Mouse (Mus musculus): Measurements from ENCODE around the gene Ppif. TPM values are rescaled to one million over a fixed set of nuclear protein-coding genes. Genes with fewer than 3 reads are reported as not detected.

The Ppif gene
- polyA plus RNA-seq, 1 experiment from 2014 or later, result 50.9 TPM

DNA sequence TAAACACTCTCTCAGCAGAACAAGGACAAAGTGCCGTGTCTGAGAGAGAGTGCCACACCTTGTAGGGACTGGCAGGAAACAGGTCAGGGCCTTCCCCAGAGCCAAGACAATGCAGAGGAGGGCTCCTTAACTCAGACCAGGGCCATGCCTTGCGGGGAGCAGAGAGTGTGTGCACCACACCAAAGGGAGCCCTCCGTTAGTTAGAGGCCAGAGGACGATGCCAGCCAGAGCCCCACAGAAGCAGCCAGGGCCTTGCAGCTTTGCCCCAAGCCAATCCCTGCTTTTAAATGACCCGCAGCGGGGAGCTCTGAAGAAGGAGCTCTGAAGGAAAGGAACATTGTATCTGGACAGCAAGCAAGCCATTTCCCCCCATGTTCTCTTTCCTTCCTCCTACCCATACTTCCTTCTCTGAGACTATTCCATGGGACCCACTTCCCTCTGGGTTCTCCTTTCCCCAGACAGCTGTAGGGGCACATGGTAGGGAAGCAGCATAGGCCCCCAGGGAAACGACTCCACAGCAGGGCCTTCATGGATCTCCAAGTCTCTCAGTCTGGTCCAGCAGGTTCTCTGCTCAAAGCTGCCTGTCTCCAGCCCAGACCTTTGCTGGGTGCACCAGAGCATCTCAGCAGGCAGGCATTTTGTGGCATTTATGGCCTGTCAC lies 30.2 kb upstream of the Ppif start:
- Histone ChIP-seq H3K4me1 (ENCODE audit: control insufficient read depth, insufficient read depth, low read length) (no peaks in the 10 kb centered on the region), H3K36me3 (ENCODE audit: control insufficient read depth, insufficient read depth, low read length) (peaks cover 42% of the 10 kb centered on the region; the same call in 1 of the 2 replicates), H3K9me3 (ENCODE audit: control insufficient read depth, low read length) (no peaks in the 10 kb centered on the region), H3K4me2 (ENCODE audit: low read depth, severe bottlenecking) (no peak overlapping the region), H3K9ac (ENCODE audit: low read length) (no peak overlapping the region), H3K27me3 (ENCODE audit: control insufficient read depth, insufficient read depth, low read length) (no peaks in the 10 kb centered on the region), H3K27ac (replicated peaks; ENCODE audit: low read depth, low read length) (no peak overlapping the region), H3K4me3 (ENCODE audit: low read depth, low read length) (no peak overlapping the region)
- WGBS, result 87% methylated on average over 7 of the region's 7 CpGs
- DNase-seq (ENCODE audit: low spot score) (no peak), ATAC-seq (ENCODE audit: insufficient number of reproducible peaks, low FRiP score, low TSS enrichment, low read depth) (no peak)

DNA sequence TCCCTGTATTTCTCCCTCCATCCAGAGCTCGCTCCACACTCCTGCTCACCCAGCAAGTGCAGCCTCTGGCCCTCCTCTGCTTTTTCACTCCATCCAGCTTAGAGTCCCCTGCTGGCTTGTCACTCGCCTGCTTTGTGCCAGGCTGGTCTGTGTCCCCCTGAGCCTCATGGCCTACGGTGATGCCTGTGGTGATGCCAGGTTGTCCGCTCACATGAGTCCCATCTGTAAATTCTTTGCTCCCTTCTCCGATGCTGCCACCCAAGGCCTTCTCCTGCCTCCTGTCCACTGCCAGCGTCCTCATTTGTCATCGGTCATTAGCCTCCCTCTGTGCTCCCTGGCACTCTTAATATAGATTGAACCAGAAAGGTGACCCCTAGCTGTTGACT lies 29.7 kb upstream of the Ppif start:
- Histone ChIP-seq H3K4me2 (ENCODE audit: low read depth, severe bottlenecking) (no peak overlapping the region), H3K9ac (ENCODE audit: low read length) (no peak overlapping the region), H3K4me1 (ENCODE audit: control insufficient read depth, insufficient read depth, low read length) (no peaks in the 10 kb centered on the region), H3K36me3 (ENCODE audit: control insufficient read depth, insufficient read depth, low read length) (peaks cover 37% of the 10 kb centered on the region; the same call in 1 of the 2 replicates), H3K9me3 (ENCODE audit: control insufficient read depth, low read length) (no peaks in the 10 kb centered on the region), H3K27ac (replicated peaks; ENCODE audit: low read depth, low read length) (no peak overlapping the region), H3K4me3 (ENCODE audit: low read depth, low read length) (no peak overlapping the region), H3K27me3 (ENCODE audit: control insufficient read depth, insufficient read depth, low read length) (no peaks in the 10 kb centered on the region)
- no peak for ATAC-seq (ENCODE audit: insufficient number of reproducible peaks, low FRiP score, low TSS enrichment, low read depth)
- 84% methylated on average over 7 of the region's 7 CpGs for WGBS
- no peak for DNase-seq (ENCODE audit: low spot score)

DNA sequence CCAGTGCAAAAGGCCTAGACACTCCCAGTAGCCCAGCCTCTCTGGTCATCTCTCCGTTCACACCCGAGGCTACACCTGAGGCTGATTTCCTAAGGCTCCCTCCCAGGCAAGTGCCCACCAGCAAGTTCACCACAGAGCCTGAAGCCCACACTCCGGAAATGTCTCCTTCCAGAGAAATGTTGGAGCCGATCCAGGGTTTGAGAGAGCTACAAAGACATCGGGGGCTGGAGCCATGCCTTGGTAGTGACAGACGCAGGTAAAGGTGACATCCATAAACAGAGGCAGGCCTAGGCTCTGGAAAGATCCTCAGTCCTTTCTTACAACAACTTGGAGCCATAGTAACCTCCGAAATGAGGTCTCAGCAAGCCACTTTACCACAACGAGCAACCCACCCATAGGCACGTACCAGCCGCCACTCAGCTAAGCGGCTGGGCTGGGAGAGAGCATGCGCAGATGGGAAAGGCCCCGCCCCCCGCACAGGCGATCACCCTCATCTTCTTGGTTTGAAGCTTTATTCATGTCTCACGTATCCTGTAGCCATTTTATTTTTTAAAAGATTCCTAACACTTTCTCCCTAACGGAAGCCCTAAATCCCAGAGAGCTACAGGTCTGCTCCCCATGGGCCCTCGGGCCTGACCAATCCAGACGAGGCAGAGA lies 28.5 kb upstream of the Ppif start:
- Histone ChIP-seq H3K9ac (ENCODE audit: low read length) (no peak overlapping the region), H3K27ac (replicated peaks; ENCODE audit: low read depth, low read length) (no peak overlapping the region), H3K4me2 (ENCODE audit: low read depth, severe bottlenecking) (no peak overlapping the region), H3K36me3 (ENCODE audit: control insufficient read depth, insufficient read depth, low read length) (peaks cover 34% of the 10 kb centered on the region; the same call in 1 of the 2 replicates), H3K9me3 (ENCODE audit: control insufficient read depth, low read length) (no peaks in the 10 kb centered on the region), H3K4me1 (ENCODE audit: control insufficient read depth, insufficient read depth, low read length) (no peaks in the 10 kb centered on the region), H3K27me3 (ENCODE audit: control insufficient read depth, insufficient read depth, low read length) (no peaks in the 10 kb centered on the region), H3K4me3 (ENCODE audit: low read depth, low read length) (no peak overlapping the region)
- DNase-seq (ENCODE audit: low spot score) (no peak), ATAC-seq (ENCODE audit: insufficient number of reproducible peaks, low FRiP score, low TSS enrichment, low read depth) (no peak)
- 74% methylated on average over 19 of the region's 19 CpGs for whole genome bisulfite sequencing

DNA sequence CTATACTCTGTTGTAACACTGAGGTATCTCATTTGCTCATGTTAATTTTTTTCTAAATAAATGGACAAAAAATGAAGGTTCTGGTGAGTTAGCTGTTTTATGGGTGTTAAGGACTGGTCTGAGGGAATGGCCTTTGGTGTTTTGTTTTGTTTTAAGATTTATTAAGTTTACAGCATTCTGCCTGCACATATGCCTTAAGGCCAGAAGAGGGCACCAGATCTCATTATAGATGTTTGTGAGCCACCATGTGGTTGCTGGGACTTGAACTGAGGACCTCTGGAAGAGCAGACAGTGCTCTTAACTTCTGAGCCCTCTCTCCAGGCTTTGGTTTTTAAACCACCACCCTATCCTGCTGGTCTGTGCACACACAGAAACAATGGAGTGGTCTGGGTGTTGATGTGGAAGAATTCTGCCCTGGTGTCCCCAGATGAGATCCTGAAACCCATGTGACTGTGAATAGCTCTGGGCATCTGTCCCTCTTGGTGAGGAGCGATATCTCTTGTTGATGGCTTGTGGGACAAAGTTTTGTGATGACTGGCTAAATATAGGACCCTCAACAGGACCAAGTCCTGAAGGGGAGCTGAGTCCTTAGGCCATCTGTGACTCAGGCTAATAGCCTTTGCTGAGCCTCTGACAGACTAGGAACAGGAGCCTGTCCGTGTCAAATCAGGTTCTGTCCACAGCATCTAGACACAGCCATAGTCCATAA lies 27.1 kb upstream of the Ppif start:
- no peaks in the 10 kb centered on the region for H3K27me3 ChIP-seq (ENCODE audit: control insufficient read depth, insufficient read depth, low read length)
- no peaks in the 10 kb centered on the region for H3K4me1 ChIP-seq (ENCODE audit: control insufficient read depth, insufficient read depth, low read length)
- no peaks in the 10 kb centered on the region for H3K9me3 ChIP-seq (ENCODE audit: control insufficient read depth, low read length)
- no peak overlapping the region for H3K27ac ChIP-seq (replicated peaks; ENCODE audit: low read depth, low read length)
- ATAC-seq (ENCODE audit: insufficient number of reproducible peaks, low FRiP score, low TSS enrichment, low read depth), result no peak
- H3K4me2 ChIP-seq (ENCODE audit: low read depth, severe bottlenecking), result no peak overlapping the region
- H3K9ac ChIP-seq (ENCODE audit: low read length), result no peak overlapping the region
- no peak overlapping the region for H3K4me3 ChIP-seq (ENCODE audit: low read depth, low read length)
- no peak for DNase-seq (ENCODE audit: low spot score)
- WGBS, result 78% methylated on average over 2 of the region's 2 CpGs
- peaks cover 24% of the 10 kb centered on the region; the same call in 1 of the 2 replicates for H3K36me3 ChIP-seq (ENCODE audit: control insufficient read depth, insufficient read depth, low read length)

DNA sequence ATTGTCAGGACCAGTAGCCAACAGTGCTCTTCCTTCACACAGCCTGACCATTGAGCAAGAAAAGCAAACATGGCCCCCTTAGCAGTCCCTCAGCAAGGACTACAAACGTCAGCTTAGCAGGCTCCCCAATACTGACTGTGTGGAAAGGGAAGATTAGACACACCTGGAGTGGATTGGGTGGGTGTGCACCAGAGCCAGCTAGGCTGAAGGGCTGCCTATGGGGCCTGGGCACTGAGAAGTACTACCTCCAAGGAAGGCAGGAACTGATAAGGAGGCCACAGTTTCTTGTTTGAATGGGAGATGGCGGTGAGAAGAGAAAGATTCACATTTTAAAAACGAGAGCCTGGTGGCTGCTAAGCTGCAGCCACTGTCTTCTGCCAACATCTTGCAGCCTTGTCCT lies 26.4 kb upstream of the Ppif start:
- no peaks in the 10 kb centered on the region for H3K4me1 ChIP-seq (ENCODE audit: control insufficient read depth, insufficient read depth, low read length)
- no peak overlapping the region for H3K4me3 ChIP-seq (ENCODE audit: low read depth, low read length)
- ATAC-seq (ENCODE audit: insufficient number of reproducible peaks, low FRiP score, low TSS enrichment, low read depth), result no peak
- H3K9me3 ChIP-seq (ENCODE audit: control insufficient read depth, low read length), result no peaks in the 10 kb centered on the region
- 78% methylated on average over 3 of the region's 3 CpGs for WGBS
- no peak overlapping the region for H3K4me2 ChIP-seq (ENCODE audit: low read depth, severe bottlenecking)
- H3K27ac ChIP-seq (replicated peaks; ENCODE audit: low read depth, low read length), result no peak overlapping the region
- no peak overlapping the region for H3K9ac ChIP-seq (ENCODE audit: low read length)
- H3K27me3 ChIP-seq (ENCODE audit: control insufficient read depth, insufficient read depth, low read length), result no peaks in the 10 kb centered on the region
- DNase-seq (ENCODE audit: low spot score), result no peak
- H3K36me3 ChIP-seq (ENCODE audit: control insufficient read depth, insufficient read depth, low read length), result peaks cover 17% of the 10 kb centered on the region; the same call in 1 of the 2 replicates

DNA sequence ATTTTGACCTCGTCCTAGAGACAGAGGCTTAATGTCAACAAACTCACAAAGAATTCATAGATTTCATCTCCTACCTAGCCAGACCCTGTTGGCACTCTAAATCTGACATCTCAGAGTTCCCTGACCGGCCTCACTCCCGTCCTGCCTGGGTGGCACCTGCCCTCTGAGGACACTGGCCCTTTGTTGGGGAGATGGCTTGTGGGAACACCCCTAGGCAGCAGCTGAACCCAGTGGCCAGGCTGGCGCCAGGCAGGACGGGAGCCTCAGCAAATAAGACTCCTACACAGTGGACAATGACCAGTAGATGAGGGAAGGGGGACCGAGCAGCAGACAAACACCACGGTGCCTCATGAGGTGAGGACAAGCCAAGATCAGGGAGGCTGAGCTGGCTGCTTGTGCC lies 14.3 kb upstream of the Ppif start:
- WGBS, result 76% methylated on average over 7 of the region's 7 CpGs
- H3K27ac ChIP-seq (replicated peaks; ENCODE audit: low read depth, low read length), result no peak overlapping the region

DNA sequence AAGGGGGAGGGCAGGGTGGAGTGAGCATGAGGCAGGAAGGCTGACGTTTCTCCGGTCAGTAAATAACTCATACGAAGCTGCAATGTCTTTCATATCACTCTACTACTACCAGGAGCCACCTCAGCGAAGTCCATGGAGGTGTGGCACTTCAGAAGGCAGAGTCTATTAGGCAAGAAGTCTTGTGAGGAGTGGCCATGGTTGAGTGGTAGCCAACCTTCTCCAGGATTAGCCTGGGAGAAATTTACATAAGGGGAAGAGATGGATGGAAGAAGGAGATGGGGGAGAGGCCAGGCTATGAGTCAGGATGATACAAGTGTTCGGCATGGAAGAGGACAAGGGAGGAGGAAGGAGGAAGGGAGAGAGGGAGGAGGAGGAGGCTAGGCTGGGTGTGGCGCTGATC lies 11.9 kb upstream of the Ppif start:
- Histone ChIP-seq H3K9ac (ENCODE audit: low read length) (no peak overlapping the region), H3K36me3 (ENCODE audit: control insufficient read depth, insufficient read depth, low read length) (no peaks in the 10 kb centered on the region), H3K4me3 (ENCODE audit: low read depth, low read length) (no peak overlapping the region), H3K4me2 (ENCODE audit: low read depth, severe bottlenecking) (no peak overlapping the region), H3K27ac (replicated peaks; ENCODE audit: low read depth, low read length) (no peak overlapping the region), H3K9me3 (ENCODE audit: control insufficient read depth, low read length) (no peaks in the 10 kb centered on the region), H3K27me3 (ENCODE audit: control insufficient read depth, insufficient read depth, low read length) (no peaks in the 10 kb centered on the region), H3K4me1 (ENCODE audit: control insufficient read depth, insufficient read depth, low read length) (no peaks in the 10 kb centered on the region)
- DNase-seq (ENCODE audit: low spot score) (no peak), ATAC-seq (ENCODE audit: insufficient number of reproducible peaks, low FRiP score, low TSS enrichment, low read depth) (no peak)
- 75% methylated on average over 6 of the region's 6 CpGs for WGBS

More for the DNA sequence above, 14.3 kb upstream of the Ppif start:
- no peaks in the 10 kb centered on the region for H3K4me1 ChIP-seq (ENCODE audit: control insufficient read depth, insufficient read depth, low read length)
- H3K27me3 ChIP-seq (ENCODE audit: control insufficient read depth, insufficient read depth, low read length), result no peaks in the 10 kb centered on the region
- no peaks in the 10 kb centered on the region for H3K9me3 ChIP-seq (ENCODE audit: control insufficient read depth, low read length)
- H3K4me2 ChIP-seq (ENCODE audit: low read depth, severe bottlenecking), result no peak overlapping the region
- H3K4me3 ChIP-seq (ENCODE audit: low read depth, low read length), result no peak overlapping the region
- H3K36me3 ChIP-seq (ENCODE audit: control insufficient read depth, insufficient read depth, low read length), result no peaks in the 10 kb centered on the region
- H3K9ac ChIP-seq (ENCODE audit: low read length), result no peak overlapping the region
- DNase-seq (ENCODE audit: low spot score), result no peak
- ATAC-seq (ENCODE audit: insufficient number of reproducible peaks, low FRiP score, low TSS enrichment, low read depth), result no peak

DNA sequence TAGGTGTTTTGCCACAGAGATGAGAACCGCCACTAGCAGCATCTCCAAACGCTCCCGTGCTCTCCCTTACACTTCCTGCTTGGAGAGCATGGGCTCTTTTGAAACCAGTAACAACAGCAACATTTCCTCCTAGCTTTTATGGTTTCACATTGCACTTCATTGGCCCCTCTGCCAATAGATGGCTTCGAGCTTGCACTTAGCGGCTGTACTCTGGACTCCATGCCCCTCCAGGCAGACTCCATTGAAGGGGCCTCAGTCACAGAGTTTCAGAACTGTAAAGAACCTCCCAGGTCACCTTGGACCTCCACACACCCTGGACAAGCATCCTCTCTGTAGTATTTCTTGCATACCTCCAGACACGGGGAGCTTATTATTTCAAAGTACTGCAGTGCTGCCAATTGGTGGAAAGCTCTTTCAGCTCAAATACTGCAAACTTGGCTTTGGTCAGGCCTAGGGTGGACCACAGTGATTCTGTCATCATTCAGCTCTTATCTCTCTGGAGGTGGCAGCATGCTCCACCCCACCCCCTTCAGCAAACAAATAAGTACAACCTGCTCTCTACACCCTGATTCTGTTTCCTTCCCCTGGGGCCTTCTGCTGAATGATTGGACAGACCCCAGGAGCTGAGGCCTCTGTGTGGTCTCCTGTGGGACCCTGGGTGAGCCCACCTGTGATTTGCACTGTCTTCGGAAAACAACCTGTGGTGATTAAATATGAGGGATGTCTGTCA lies 7.6 kb upstream of the Ppif start:
- no peak overlapping the region for H3K27ac ChIP-seq (replicated peaks; ENCODE audit: low read depth, low read length)
- H3K4me1 ChIP-seq (ENCODE audit: control insufficient read depth, insufficient read depth, low read length), result no peaks in the 10 kb centered on the region
- H3K4me2 ChIP-seq (ENCODE audit: low read depth, severe bottlenecking), result no peak overlapping the region
- WGBS, result 64% methylated on average over 7 of the region's 7 CpGs
- no peak overlapping the region for H3K4me3 ChIP-seq (ENCODE audit: low read depth, low read length)
- H3K9ac ChIP-seq (ENCODE audit: low read length), result no peak overlapping the region
- no peaks in the 10 kb centered on the region for H3K9me3 ChIP-seq (ENCODE audit: control insufficient read depth, low read length)
- no peak for ATAC-seq (ENCODE audit: insufficient number of reproducible peaks, low FRiP score, low TSS enrichment, low read depth)
- no peak for DNase-seq (ENCODE audit: low spot score)
- H3K36me3 ChIP-seq (ENCODE audit: control insufficient read depth, insufficient read depth, low read length), result no peaks in the 10 kb centered on the region
- no peaks in the 10 kb centered on the region for H3K27me3 ChIP-seq (ENCODE audit: control insufficient read depth, insufficient read depth, low read length)
